Mouse (Mus musculus) gastrocnemius, postnatal 4 days (tissue): Measurements from ENCODE around the gene Lsm2. TPM values are rescaled to one million over a fixed set of nuclear protein-coding genes. Genes with fewer than 3 reads are reported as not detected.
A peak's percentile ranks its signal among the peaks of the same experiment; 100 is the strongest.
"Not testable (repeated sequence)": the region's sequence is repeated elsewhere in the genome, so short reads cannot be mapped to it uniquely, and the experiment has no call there.

ENCODE experiments used
- DNase-seq, 2 experiments: peaks; one replicate each; pipeline ENCODE4 v3.0.0; 2021 to 2022; ENCODE audit warnings: low spot score in 2 of 2, mixed read lengths in 2 of 2
- total RNA-seq, 2 experiments: library from RNA; stranded (reverse); gene quantifications; 2 replicates each; pipeline ENCODE4 v1.2.3; 2021

Lsm2 gene
- total RNA-seq, 2 experiments from 2014 or later: 31.8 to 32.4 TPM

GRCm38 (mm10) chr17:35027277-35028068 is 45.8 kb downstream of the Lsm2 start, which contains the start of gene Sapcd1:
TSS of gene Sapcd1 (minus strand) at chr17:35028016.
- peak; percentile 77 to 87 for DNase-seq

GRCm38 (mm10) chr17:35028315-35028714 is 46.7 kb downstream of the Lsm2 start:
- no peak for DNase-seq

GRCm38 (mm10) chr17:35029691-35030532 is 48.2 kb downstream of the Lsm2 start:
- peak in 1 of 2 experiments; percentile 32 for DNase-seq

GRCm38 (mm10) chr17:35031272-35031671 is 49.6 kb downstream of the Lsm2 start:
- no peak for DNase-seq

GRCm38 (mm10) chr17:35031880-35032279 is 50.2 kb downstream of the Lsm2 start:
- DNase-seq: no peak

GRCm38 (mm10) chr17:35032323-35032870 is 50.7 kb downstream of the Lsm2 start:
- DNase-seq: no peak

- not testable (repeated sequence) for DNase-seq
These were observed 52.0 kb downstream of the Lsm2 start for GRCm38 (mm10) chr17:35033703-35034102.

GRCm38 (mm10) chr17:35034896-35035295 is 53.2 kb downstream of the Lsm2 start:
- DNase-seq: no peak

Other genes starting within 250 kb of the Lsm2 start
- 1 to 10 TPM; 3.2 to 3.6 TPM for gene C4b, start 238.0 kb upstream of the Lsm2 start, total RNA-seq
- gene Cyp21a1, start 177.3 kb upstream of the Lsm2 start, total RNA-seq: under 1 TPM; 0.16 to 0.34 TPM
- gene Stk19, start 144.9 kb upstream of the Lsm2 start, total RNA-seq: 10 to 100 TPM; 12.7 to 15.1 TPM
- gene Dxo, start 144.8 kb upstream of the Lsm2 start, total RNA-seq: 10 to 100 TPM; 20.4 to 22.6 TPM
- gene Skiv2l, start 131.7 kb upstream of the Lsm2 start, total RNA-seq: 10 to 100 TPM; 28.8 to 29.2 TPM
- 10 to 100 TPM; 25.8 to 28.0 TPM for gene Nelfe, start 131.5 kb upstream of the Lsm2 start, total RNA-seq
- 1 to 10 TPM; 4.4 to 6.8 TPM for gene Cfb, start 119.3 kb upstream of the Lsm2 start, total RNA-seq
- gene Zbtb12, start 102.4 kb upstream of the Lsm2 start, total RNA-seq: 10 to 100 TPM; 10.7 to 11.4 TPM
- not detected for gene Gm20547, start 99.8 kb upstream of the Lsm2 start, total RNA-seq
- gene C2, start 83.6 kb upstream of the Lsm2 start, total RNA-seq: 1 to 10 TPM; 5.3 to 8.7 TPM
- 10 to 100 TPM; 80.0 to 84.2 TPM for gene Ehmt2, start 83.4 kb upstream of the Lsm2 start, total RNA-seq
- gene Slc44a4, start 67.4 kb upstream of the Lsm2 start, total RNA-seq: not detected
- 10 to 100 TPM; 10.8 to 10.9 TPM for gene Neu1, start 50.6 kb upstream of the Lsm2 start, total RNA-seq
- gene Hspa1b, start 22.6 kb upstream of the Lsm2 start, total RNA-seq: 1 to 10 TPM; 3.7 to 4.0 TPM
- not detected for gene Gm20481, start 11.9 kb upstream of the Lsm2 start, total RNA-seq
- 1 to 10 TPM; 3.2 to 4.4 TPM for gene Hspa1a, start 9.7 kb upstream of the Lsm2 start, total RNA-seq
- gene Hspa1l, start 9.2 kb upstream of the Lsm2 start, total RNA-seq: 1 to 10 TPM; 5.8 to 6.1 TPM
- 10 to 100 TPM; 50.8 to 58.3 TPM for gene Vars, start 19.1 kb downstream of the Lsm2 start, total RNA-seq
- gene Vwa7, start 34.7 kb downstream of the Lsm2 start, total RNA-seq: 1 to 10 TPM in 1 of 2 experiments, under 1 TPM in 1; 0.96 to 1.2 TPM
- 1 to 10 TPM; 5.4 to 6.3 TPM for gene Sapcd1, start 46.2 kb downstream of the Lsm2 start, total RNA-seq
- 1 to 10 TPM; 4.5 to 5.4 TPM for gene Msh5, start 64.9 kb downstream of the Lsm2 start, total RNA-seq
- 10 to 100 TPM; 87.2 to 89.7 TPM for gene Clic1, start 68.1 kb downstream of the Lsm2 start, total RNA-seq
- 100 to 1,000 TPM; 108 to 109 TPM for gene Ddah2, start 77.2 kb downstream of the Lsm2 start, total RNA-seq
- under 1 TPM in 1 of 2 experiments, not detected in 1; 0.39 TPM for gene Ly6g6c, start 83.5 kb downstream of the Lsm2 start, total RNA-seq
- gene Mpig6b, start 84.3 kb downstream of the Lsm2 start, total RNA-seq: under 1 TPM; 0.29 to 0.42 TPM
- gene Ly6g6e, start 95.0 kb downstream of the Lsm2 start, total RNA-seq: not detected
- 1 to 10 TPM in 1 of 2 experiments, under 1 TPM in 1; 0.91 to 1.2 TPM for gene Ly6g6d, start 96.2 kb downstream of the Lsm2 start, total RNA-seq
- gene Ly6g6f, start 103.7 kb downstream of the Lsm2 start, total RNA-seq: under 1 TPM in 1 of 2 experiments, not detected in 1; 0.31 TPM
- gene Abhd16a, start 107.4 kb downstream of the Lsm2 start, total RNA-seq: 10 to 100 TPM; 67.2 to 69.3 TPM
- gene Ly6g5c, start 126.4 kb downstream of the Lsm2 start, total RNA-seq: not detected
- gene Ly6g5b, start 133.6 kb downstream of the Lsm2 start, total RNA-seq: 1 to 10 TPM in 1 of 2 experiments, under 1 TPM in 1; 0.44 to 1.2 TPM
- gene Gpank1, start 139.6 kb downstream of the Lsm2 start, total RNA-seq: 1 to 10 TPM; 5.6 to 7.4 TPM
- gene Csnk2b, start 140.2 kb downstream of the Lsm2 start, total RNA-seq: 100 to 1,000 TPM; 174 to 185 TPM
- gene D17H6S53E, start 144.5 kb downstream of the Lsm2 start, total RNA-seq: 10 to 100 TPM; 20.0 to 21.0 TPM
- 1 to 10 TPM in 1 of 2 experiments, not detected in 1; 1.2 TPM for gene Apom, start 150.2 kb downstream of the Lsm2 start, total RNA-seq
- 100 to 1,000 TPM; 265 to 276 TPM for gene Bag6, start 153.3 kb downstream of the Lsm2 start, total RNA-seq
- 100 to 1,000 TPM; 183 to 193 TPM for gene Prrc2a, start 183.0 kb downstream of the Lsm2 start, total RNA-seq
- 1 to 10 TPM; 6.0 to 6.3 TPM for gene Aif1, start 194.2 kb downstream of the Lsm2 start, total RNA-seq
- gene Lst1, start 206.6 kb downstream of the Lsm2 start, total RNA-seq: 10 to 100 TPM in 1 of 2 experiments, 1 to 10 TPM in 1; 7.7 to 11.1 TPM
- gene Ltb, start 212.6 kb downstream of the Lsm2 start, total RNA-seq: under 1 TPM; 0.74 to 0.78 TPM
- 1 to 10 TPM; 1.1 to 1.7 TPM for gene Tnf, start 220.1 kb downstream of the Lsm2 start, total RNA-seq
- gene Lta, start 223.5 kb downstream of the Lsm2 start, total RNA-seq: under 1 TPM; 0.31 to 0.32 TPM
- gene Gm16181, start 239.0 kb downstream of the Lsm2 start, total RNA-seq: under 1 TPM in 1 of 2 experiments, not detected in 1; 0.52 TPM